Mouse (Mus musculus) MN1 (cell line): ENCODE measurements around the gene Cfap54.

Source experiments
- DNase-seq: peaks from one replicate; pipeline ENCODE4 v3.0.0-alpha.2; 2016; ENCODE audit warnings: low spot score

Cfap54 gene

GRCm38 (mm10) chr10:93097439-93097838 is 16.0 kb upstream of the Cfap54 start:
- no peak for DNase-seq

GRCm38 (mm10) chr10:93095827-93096226 is 14.4 kb upstream of the Cfap54 start:
- DNase-seq = no peak

GRCm38 (mm10) chr10:93094957-93095580 is 13.7 kb upstream of the Cfap54 start:
- no peak for DNase-seq

- DNase-seq = no peak
These were observed 10.5 kb upstream of the Cfap54 start for GRCm38 (mm10) chr10:93091928-93092327.

GRCm38 (mm10) chr10:93090241-93090640 is 8.8 kb upstream of the Cfap54 start:
- no peak for DNase-seq

GRCm38 (mm10) chr10:93088396-93089048 is 7.1 kb upstream of the Cfap54 start:
- DNase-seq = no peak

GRCm38 (mm10) chr10:93087504-93087903 is 6.1 kb upstream of the Cfap54 start:
- DNase-seq = no peak

GRCm38 (mm10) chr10:93083963-93084340 is 2.5 kb upstream of the Cfap54 start:
- no peak for DNase-seq

- peak; percentile 65 for DNase-seq
These were observed 2.0 kb upstream of the Cfap54 start for GRCm38 (mm10) chr10:93083198-93083962.

GRCm38 (mm10) chr10:93079486-93079885 is 1.9 kb downstream of the Cfap54 start:
- no peak for DNase-seq

GRCm38 (mm10) chr10:93077935-93078479 is 3.4 kb downstream of the Cfap54 start:
- no peak for DNase-seq

GRCm38 (mm10) chr10:93076376-93076775 is 5.0 kb downstream of the Cfap54 start:
- DNase-seq = no peak

GRCm38 (mm10) chr10:93075856-93076255 is 5.6 kb downstream of the Cfap54 start:
- no peak for DNase-seq

- DNase-seq = no peak
These were observed 8.6 kb downstream of the Cfap54 start for GRCm38 (mm10) chr10:93072769-93073168.

GRCm38 (mm10) chr10:93071753-93072152 is 9.7 kb downstream of the Cfap54 start:
- DNase-seq = no peak

- peak; percentile 56 for DNase-seq
These were observed 11.1 kb downstream of the Cfap54 start for GRCm38 (mm10) chr10:93070121-93070898.

GRCm38 (mm10) chr10:93069721-93070120 is 11.7 kb downstream of the Cfap54 start:
- DNase-seq = no peak

GRCm38 (mm10) chr10:93069041-93069679 is 12.3 kb downstream of the Cfap54 start:
- no peak for DNase-seq

- no peak for DNase-seq
These were observed 16.4 kb downstream of the Cfap54 start for GRCm38 (mm10) chr10:93064973-93065372.

GRCm38 (mm10) chr10:93063576-93063975 is 17.8 kb downstream of the Cfap54 start:
- DNase-seq = peak; percentile 44

GRCm38 (mm10) chr10:93062395-93062794 is 19.0 kb downstream of the Cfap54 start:
- no peak for DNase-seq

GRCm38 (mm10) chr10:93053867-93054266 is 27.6 kb downstream of the Cfap54 start:
- DNase-seq = no peak
